Mouse (Mus musculus): ENCODE results near the gene 2310079G19Rik.

Gene 2310079G19Rik

DNA sequence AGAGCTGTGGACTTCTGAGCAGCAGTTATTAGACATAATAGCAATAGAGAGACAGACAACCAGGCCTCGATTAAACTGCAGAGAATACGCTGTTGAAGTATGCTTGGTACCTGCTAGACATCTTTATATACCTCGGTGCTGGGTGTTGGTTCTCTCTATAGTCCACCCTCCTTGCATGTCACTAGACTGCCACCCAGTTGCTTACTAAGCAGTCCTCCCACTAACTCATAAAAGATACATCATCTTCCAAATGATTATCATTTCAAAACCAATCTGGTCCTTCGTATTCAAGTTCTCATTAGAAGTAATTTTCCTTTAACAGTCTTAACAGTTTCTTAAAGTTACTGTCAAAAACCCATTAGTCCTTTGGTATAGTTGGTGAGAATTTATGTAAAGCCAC lies at the start of gene 2310079G19Rik:
Gene 2310079G19Rik (minus strand): TSS at position 101 of the 400 bp plus-strand sequence.
- DNase-seq: no peak

- no peak for DNase-seq
Observed at GRCm38 (mm10) chr16:88671571-88671970, 44.1 kb upstream of the 2310079G19Rik start, which contains the start of gene Krtap27-1. Gene Krtap27-1 (minus strand): TSS chr16:88671671.

- DNase-seq: peak; percentile 10
Observed at GRCm38 (mm10) chr16:88657426-88657825, 30.0 kb upstream of the 2310079G19Rik start.

DNA sequence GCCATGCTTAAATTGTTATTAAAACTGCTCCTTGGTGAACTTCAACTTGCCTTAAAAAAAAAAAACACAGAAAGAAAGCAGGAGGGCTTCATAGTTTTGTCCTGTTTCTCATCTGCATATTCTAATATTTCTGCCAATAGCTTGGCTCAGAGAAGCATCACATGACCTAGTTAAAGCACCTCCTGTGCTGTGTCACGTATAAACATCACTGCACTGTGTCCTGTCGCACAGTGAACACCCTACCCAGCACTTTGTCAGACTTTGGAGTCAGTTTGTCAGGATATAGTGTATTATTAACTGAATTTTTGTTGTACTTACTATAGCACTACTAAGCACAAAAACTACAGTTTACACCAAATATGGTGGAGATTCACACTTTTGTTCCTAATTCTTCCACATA lies 24.5 kb upstream of the 2310079G19Rik start:
- no peak for DNase-seq

DNA sequence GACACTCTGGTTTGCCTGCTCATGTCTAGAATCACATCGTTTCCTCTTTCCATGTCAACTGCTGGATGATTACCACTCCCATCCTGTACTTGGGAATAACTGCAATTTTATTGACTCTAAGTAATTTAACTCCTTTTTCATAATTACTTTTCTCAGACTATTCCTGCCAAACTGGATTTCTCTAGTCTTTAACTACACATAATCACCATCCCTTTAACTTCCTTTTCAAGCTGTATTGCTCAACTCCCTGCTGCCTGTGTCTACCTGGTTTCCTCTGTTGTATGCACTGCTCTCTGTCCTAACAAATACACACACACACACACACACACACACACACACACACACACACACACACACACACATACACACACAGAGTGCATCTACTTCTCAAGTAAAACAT lies 23.6 kb upstream of the 2310079G19Rik start:
- no peak for DNase-seq

- no peak for DNase-seq
Observed at GRCm38 (mm10) chr16:88647358-88647846, 19.9 kb upstream of the 2310079G19Rik start, which contains the start of gene Krtap26-1. Gene Krtap26-1 (minus strand): TSS chr16:88647796.

DNA sequence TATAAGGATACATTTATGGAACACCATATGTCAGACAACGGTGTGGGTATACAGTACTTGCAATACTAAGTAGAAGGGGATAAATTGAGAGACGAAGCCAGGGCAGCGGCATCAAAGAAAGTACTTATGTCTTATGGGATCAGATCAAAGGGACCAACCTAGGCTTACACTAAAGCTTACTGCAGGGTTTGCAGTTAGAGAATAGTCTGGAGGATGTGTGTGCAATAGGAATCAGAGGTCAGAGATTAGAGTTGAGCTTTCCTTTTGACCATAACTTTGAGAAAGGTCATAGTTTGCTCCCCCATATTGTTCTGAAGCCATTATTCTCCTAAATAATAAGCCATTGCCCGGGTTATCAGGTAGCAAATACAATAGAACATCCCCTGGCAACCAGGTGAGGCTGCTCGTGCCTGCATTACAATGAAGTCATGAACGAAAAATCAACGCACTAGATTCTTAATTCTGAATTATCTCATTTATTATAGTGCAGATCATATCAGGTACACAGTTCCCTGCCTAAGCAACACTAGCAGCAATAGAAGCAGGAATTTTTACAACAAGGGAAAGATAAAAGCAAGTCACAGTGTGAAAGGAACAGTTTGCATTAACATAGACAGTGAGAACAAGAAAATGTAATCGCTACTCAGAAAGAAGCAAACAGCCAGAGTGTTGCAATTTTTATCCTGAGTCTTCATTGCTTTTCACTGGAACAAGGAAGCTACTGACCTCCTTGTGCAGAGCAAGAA lies 19.1 kb upstream of the 2310079G19Rik start:
- DNase-seq: no peak

DNA sequence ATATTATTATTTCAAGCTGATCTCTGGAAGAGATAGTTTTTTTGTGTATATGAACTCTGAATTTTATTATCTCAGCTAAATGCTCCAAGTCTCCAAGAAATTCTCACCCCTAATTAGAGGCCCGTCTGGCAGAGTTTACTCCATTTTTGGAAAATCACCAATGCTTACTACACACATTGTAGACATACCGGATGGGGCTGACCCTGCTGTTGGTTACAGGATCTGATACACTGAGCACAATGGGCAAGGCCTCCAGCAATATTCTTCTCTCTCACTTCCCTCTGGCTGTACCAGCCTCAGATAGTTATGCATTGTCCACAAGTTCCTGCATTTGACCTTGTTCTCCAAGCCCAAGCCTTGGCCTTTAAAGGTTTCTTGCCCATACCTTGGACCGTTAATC lies 12.6 kb upstream of the 2310079G19Rik start:
- DNase-seq: no peak

GRCm38 (mm10) chr16:88635142-88635541 lies 7.7 kb upstream of the 2310079G19Rik start:
- DNase-seq: peak; percentile 61

DNA sequence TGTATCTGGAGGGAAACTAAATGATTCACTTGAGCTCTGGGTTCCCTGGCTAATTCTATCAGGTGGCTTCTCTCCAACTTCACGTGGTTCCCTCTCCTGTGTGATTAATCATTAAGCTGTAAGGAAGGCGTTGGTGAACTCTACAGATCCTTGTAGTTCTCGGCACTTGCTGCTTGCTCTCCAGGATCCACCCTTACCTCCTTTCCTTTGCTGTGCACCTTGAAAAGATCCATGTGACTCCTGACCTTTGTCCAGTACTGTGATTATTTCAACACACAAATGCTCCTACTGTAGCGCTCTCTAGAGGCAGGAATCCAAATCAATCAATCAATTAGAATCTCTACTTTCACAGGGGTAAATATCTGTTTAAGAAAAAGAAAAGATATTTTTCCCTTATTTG lies 4.0 kb upstream of the 2310079G19Rik start:
- peak; percentile 72 for DNase-seq

- DNase-seq: no peak
Observed at GRCm38 (mm10) chr16:88612712-88613111, 14.8 kb downstream of the 2310079G19Rik start.

GRCm38 (mm10) chr16:88611922-88612321 lies 15.5 kb downstream of the 2310079G19Rik start, which contains the start of gene Krtap24-1:
Gene Krtap24-1 (minus strand): TSS chr16:88612279.
- peak; percentile 25 for DNase-seq

- DNase-seq: no peak
Observed at GRCm38 (mm10) chr16:88604570-88604969, 22.9 kb downstream of the 2310079G19Rik start.

DNA sequence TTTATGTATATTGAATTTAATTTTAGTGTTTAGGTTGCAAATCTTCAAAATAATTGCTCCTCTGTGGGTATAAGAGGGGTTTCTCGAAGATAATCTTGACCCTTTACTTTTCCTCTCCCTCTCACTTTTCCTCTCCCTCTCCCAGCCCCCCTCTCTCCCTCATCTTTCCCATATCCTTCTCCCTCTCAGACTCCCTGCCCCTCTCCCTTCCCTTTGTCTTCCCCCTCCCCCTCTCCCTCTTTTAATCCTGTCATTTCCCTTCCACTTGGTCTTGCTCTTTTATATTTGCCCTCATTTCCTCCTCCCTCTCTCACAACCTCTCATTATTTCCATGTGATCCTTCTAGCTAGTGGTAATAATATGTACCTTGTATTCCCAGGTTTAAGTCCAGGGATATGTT lies 25.0 kb downstream of the 2310079G19Rik start:
- DNase-seq: no peak

GRCm38 (mm10) chr16:88600303-88600702 lies 27.2 kb downstream of the 2310079G19Rik start:
- no peak for DNase-seq

DNA sequence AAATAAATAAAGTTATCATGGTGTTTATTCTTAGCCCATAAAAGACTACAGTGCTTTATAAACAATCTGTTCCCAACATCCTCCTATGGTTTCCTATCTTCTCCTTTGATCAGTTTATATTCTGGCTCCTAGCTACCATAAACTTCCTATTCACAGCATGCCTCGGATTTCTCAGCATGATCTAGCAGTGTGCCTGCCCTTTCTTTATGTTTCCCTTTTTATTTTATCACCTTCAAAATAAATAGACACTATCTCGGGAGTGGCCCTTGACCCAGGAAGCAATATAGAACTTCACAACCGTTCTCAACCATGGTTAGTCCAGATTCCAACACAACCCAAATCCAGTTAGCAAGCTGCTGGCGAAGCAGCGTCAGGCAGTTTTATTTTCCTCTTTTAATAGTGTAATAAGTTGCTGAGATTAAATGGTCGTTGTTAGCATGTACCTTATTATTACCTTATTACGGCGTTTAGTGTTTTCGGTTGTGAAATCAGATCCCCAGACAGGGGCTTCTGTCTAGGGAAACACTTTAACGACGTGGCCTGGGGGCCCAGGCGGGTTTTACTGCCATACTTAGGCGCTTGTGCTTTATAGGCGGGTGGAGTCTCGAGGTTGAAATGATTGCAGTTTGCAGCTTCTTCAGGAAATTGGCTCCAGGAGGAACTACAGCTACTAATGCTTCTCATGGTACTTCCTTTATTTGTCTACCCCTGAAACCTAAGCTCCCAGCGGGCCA lies 27.8 kb downstream of the 2310079G19Rik start:
- DNase-seq: no peak

GRCm38 (mm10) chr16:88592758-88593157 lies 34.7 kb downstream of the 2310079G19Rik start:
- peak; percentile 12 for DNase-seq

DNA sequence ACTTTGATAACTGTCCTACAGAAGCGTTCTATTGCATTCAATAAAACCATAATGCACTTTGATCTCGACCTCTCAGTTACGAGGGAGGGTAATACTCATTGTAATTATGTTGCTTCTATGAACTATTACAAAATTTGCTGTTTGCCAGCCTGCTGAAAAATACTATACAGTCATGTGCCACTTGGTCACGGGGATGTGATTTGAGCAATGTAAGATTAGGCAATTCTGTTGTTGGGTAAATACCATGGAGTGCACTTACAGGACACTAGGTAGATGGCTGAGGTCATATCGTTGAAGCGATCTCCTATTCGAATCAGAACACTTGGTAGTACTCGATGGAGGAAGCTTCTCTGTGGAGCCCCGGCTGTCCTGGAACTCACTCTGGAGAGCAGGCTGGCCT lies 44.1 kb downstream of the 2310079G19Rik start:
- no peak for DNase-seq

Data from kidney, postnatal 14 days (tissue).